Mouse (Mus musculus): Measurements from ENCODE around the gene Nppa.

Nppa gene

GRCm38 (mm10) chr4:148000202-148000772 lies at the start of gene Nppa:
Gene Nppa (plus strand): TSS chr4:148000722.
- DNase-seq (ENCODE audit: low spot score), result no peak

DNA sequence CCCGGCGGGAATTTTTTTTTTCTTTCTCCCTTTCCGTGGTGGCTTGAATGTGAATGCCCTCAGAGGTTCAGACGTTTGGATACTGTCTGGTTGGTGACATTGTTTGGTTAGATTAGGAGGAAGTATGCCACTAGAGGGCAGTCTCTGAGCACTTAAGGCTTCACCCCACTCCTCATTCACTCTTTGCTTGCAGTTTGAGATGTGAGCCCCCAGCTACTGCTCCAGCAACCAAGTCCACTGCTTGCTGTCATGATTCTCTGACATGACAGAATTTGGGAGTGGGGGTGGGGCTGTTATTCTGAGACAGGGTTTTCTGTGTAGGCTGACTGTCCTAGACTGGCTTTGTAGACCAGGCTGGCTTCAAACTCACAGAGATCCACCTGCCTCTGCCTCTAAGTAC lies 46.9 kb upstream of the Nppa start:
- peak; percentile 67 for DNase-seq (ENCODE audit: low spot score)

DNA sequence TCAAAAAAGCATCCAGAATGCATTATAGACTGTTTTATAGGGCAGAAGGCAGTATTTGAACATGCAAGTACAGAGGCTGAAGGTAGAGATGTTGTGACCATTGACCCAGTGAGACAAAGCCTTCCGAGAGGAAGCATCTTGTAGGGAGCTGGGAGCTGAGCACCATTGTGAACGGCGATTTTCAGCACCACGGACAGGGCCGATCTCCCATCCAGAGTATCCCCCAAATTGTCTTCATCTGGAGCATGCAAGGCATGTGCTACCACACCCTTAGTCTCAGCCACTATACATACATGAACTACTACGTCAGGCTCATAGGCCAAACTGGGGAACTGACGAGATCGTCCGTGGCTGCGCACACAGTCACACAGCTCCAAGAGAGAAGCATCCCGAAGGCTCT lies 43.4 kb upstream of the Nppa start:
- DNase-seq (ENCODE audit: low spot score), result no peak

GRCm38 (mm10) chr4:147959881-147960831 lies 40.4 kb upstream of the Nppa start:
- DNase-seq (ENCODE audit: low spot score), result peak; percentile 92

DNA sequence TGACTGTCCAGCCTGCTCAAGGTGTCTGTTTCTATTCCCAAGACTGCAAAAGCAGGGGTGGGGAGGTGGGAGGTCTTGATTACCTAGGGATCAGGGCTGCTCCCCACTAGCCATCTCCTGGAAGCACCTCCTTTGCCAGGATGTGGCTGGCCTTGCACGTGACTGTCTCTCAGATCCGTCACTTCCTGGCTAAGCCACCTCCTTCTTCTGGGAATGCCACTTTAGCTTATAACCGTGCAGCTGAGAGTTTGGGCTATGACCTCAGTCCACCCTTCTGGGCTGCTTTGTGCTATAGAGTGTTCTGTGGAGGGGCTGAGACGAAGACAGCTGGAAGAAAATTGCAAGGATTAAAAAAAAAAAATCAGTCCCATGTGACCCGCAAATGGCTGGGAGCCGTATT lies 37.7 kb upstream of the Nppa start:
- DNase-seq (ENCODE audit: low spot score), result peak; percentile 70

DNA sequence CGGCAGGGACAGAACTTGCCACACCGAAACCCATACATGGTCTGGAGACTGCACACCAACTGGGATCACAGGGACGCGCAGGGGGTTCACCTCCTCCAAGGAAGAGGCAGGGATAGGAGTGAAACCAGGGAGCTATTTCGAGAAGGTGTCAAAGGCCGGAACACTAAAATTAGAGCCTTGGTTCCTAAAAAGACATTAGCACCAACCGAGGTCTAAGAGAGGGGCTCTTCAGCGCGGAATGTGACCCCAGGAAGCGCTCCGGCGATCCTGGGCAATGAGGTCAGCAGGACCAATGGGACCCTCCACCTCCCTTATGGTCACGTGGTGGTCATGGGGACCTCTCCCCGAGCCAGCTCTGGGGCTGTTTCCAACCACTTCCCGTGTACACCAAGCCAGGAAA lies 36.9 kb upstream of the Nppa start:
- no peak for DNase-seq (ENCODE audit: low spot score)

DNA sequence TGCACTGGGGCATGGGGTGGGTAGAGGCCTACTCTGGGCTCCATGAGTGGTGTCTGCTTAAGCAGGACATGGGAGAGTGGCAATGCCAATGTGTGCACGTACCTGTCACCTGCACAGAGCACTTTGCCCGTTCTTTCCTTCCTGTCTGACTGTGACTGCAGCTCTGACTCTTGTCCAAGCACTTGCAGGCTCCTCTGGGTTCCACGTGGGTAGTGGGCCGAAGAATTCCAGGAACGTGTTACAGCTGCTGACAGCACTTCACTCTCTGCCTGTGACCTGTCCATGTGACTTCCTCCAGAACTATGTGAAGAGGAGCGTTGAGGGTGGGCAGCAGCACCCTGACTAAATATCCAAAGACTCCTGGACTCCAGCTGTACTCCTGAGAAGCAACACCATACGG lies 34.8 kb upstream of the Nppa start:
- DNase-seq (ENCODE audit: low spot score), result no peak

DNA sequence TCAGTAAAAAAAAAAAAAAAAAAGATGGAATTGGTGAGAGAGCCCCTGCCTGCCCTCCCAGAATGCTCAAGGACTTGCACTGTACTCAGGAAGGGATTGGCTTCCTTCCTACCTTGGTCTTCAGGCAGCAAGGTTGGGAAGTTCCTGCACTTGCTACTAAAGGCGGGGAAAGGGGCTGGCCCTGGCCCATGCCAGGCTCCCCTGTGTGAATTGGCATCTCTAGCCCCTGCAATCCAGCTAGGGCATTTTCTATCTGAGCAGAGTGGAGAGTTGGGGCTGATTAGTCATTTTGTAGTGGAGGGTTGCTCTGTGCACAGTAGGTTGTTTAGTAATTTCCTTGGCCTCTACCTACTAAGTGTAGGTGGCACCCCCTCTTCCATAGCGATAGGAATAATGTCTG lies 31.7 kb upstream of the Nppa start:
- no peak for DNase-seq (ENCODE audit: low spot score)

DNA sequence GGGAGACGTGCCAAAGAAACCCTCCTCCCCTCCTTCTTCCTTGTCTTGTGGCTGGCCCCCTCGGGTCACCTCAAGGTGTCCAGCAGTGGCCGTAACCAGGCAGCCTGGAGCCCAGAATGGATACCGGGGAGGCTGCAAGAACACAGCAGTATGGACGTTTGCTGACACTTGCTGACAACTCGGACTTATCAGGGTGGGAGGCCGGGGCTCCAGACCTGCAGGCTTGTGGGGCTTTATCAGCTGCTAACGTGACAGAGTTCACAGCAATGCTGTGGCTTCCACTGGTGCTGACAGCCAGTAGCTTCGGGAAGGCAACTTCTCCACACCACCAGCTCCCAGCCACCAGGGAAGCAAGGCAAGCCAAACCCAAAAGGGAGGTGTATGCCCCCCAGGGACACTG lies 31.2 kb upstream of the Nppa start:
- DNase-seq (ENCODE audit: low spot score), result no peak

GRCm38 (mm10) chr4:147976237-147976636 lies 24.3 kb upstream of the Nppa start:
- no peak for DNase-seq (ENCODE audit: low spot score)

- DNase-seq (ENCODE audit: low spot score), result no peak
Observed at GRCm38 (mm10) chr4:147977726-147978125, 22.8 kb upstream of the Nppa start.

GRCm38 (mm10) chr4:147978391-147978790 lies 22.1 kb upstream of the Nppa start:
- DNase-seq (ENCODE audit: low spot score), result no peak

- DNase-seq (ENCODE audit: low spot score), result no peak
Observed at GRCm38 (mm10) chr4:147979441-147979860, 21.1 kb upstream of the Nppa start.

DNA sequence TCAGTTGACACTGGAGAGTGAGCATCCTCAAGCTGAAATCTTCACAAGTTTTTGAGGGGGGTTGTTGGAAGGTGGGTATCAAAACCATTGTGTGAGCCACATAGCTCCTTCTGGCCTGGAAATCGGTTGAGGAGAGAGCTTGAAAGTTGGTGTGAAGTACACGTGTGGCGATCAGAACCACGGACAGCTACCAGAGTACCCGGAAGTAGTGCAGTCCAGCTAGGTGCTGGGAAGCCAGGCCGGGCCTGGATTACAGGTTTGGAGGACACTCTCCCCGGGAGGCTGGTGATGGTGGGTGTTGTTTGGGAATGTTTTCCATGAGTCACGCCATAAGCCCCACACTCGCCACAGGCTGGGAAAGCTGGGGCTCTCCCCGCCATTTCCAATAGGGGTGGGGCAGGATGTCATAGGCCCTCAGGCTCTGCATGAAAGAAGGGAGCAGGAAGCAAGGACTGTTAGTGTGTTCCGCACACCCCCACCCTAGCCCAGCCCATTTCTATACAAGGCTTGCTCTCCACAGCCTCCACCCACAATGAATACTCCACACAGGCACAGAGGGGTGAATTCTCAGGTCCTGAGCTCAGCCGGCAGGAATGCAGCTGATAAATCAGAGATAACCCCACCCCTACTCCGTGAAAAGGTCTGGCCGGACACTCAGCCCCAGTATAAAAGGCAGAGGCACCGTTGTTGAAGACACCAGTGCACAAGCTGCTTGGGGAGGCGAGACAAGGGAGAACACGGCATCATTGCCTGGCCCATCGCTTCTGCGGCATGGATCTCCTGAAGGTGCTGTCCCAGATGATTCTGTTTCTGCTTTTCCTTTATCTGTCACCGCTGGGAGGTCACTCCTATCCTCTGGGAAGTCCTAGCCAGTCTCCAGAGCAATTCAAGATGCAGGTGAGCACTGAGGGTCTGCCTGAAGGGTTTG lies 15.1 kb upstream of the Nppa start, which contains the start of gene Nppb:
Gene Nppb (plus strand): TSS at position 584 of the 928 bp plus-strand sequence.
- no peak for DNase-seq (ENCODE audit: low spot score)

- peak; percentile 25 for DNase-seq (ENCODE audit: low spot score)
Observed at GRCm38 (mm10) chr4:147993571-147994095, 6.9 kb upstream of the Nppa start.

- no peak for DNase-seq (ENCODE audit: low spot score)
Observed at GRCm38 (mm10) chr4:147995311-147995710, 5.2 kb upstream of the Nppa start.

DNA sequence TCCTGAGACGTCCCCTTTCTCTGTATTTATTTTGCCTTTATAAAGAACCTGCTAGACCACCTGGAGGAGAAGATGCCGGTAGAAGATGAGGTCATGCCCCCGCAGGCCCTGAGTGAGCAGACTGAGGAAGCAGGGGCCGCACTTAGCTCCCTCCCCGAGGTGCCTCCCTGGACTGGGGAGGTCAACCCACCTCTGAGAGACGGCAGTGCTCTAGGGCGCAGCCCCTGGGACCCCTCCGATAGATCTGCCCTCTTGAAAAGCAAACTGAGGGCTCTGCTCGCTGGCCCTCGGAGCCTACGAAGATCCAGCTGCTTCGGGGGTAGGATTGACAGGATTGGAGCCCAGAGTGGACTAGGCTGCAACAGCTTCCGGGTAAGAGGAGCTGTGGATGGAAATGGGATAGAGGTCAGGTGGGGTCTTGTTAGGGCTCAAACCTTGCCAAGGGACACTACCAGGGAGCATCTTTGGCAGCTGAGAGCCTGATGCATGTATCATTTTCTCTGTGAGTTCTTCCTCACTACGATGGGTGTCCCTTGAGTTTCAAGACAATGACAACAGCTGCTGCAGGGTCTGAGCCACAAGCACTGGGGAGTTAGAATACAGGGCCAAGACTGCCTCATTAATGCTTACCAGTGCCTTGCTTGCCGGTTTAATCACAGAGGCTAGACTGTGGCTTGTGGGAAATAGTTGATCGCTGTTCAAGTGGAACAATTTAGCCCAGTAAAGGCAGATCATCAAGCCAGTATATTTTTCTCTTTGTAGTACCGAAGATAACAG lies 679 bp downstream of the Nppa start:
- no peak for DNase-seq (ENCODE audit: low spot score)

- DNase-seq (ENCODE audit: low spot score), result no peak
Observed at GRCm38 (mm10) chr4:148001866-148002265, 1.3 kb downstream of the Nppa start.

GRCm38 (mm10) chr4:148004361-148004760 lies 3.8 kb downstream of the Nppa start:
- DNase-seq (ENCODE audit: low spot score), result no peak

GRCm38 (mm10) chr4:148008412-148008811 lies 7.9 kb downstream of the Nppa start:
- DNase-seq (ENCODE audit: low spot score), result peak; percentile 60

- DNase-seq (ENCODE audit: low spot score), result no peak
Observed at GRCm38 (mm10) chr4:148009641-148010040, 9.1 kb downstream of the Nppa start.
